Mouse (Mus musculus) brown adipose tissue, adult 24 weeks (tissue): Measurements from ENCODE around the gene Esp31. TPM values are rescaled to one million over a fixed set of nuclear protein-coding genes. Genes with fewer than 3 reads are reported as not detected.

Source experiments
- H3K27ac ChIP-seq: fragments of 200-500 bp; replicated peaks from 2 replicates; pipeline ENCODE4 v1.5.1; 2012; ENCODE audit warnings: low read depth, mild to moderate bottlenecking, low read length
- H3K4me1 ChIP-seq: fragments of 200-500 bp; 2 replicates; pipeline ENCODE4 v1.6.1; 2012; ENCODE audit warnings: low read length, mixed read lengths; ENCODE audit not compliant: control insufficient read depth, insufficient read depth, insufficient read length
- H3K4me3 ChIP-seq: fragments of 200-500 bp; 2 replicates; pipeline ENCODE4 v1.5.1; 2012; ENCODE audit warnings: low read depth, mild to moderate bottlenecking, low read length, moderate library complexity; ENCODE audit not compliant: insufficient read depth
- polyA plus RNA-seq: library from polyadenylated mRNA; stranded (reverse); fragments of >200 nt; gene quantifications from 2 replicates; pipeline ENCODE4 v1.2.4, GENCODE M21; 2012; ENCODE audit not compliant: missing spikeins, insufficient read depth, insufficient read length

Esp31 gene
- polyA plus RNA-seq = not detected in 2 replicates

GRCm38 (mm10) chr17:38639147-38639546 lies at the start of gene Esp31:
Gene Esp31, plus strand, starts transcription at chr17:38639447.
- Histone ChIP-seq H3K4me1 (no peaks in the 10 kb centered on the region), H3K4me3 (no peak within 1 kb of the TSS), H3K27ac (no peak within 1 kb of the TSS)

Other genes starting within 250 kb of the Esp31 start
- gene Esp36, start 219.3 kb upstream of the Esp31 start, polyA plus RNA-seq = not detected in 2 replicates
- not detected in 2 replicates for gene Esp34, start 85.3 kb upstream of the Esp31 start, polyA plus RNA-seq